Mouse (Mus musculus) cortical plate, adult 2 months (tissue): ENCODE results near the gene Lztr1. TPM values are rescaled to one million over a fixed set of nuclear protein-coding genes. Genes with fewer than 3 reads are reported as not detected.
"Not testable (repeated sequence)": the region's sequence is repeated elsewhere in the genome, so short reads cannot be mapped to it uniquely, and the experiment has no call there.

Experiments used
- H3K27ac ChIP-seq: fragments of 200-500 bp; 2 replicates; pipeline ENCODE4 v1.5.1; 2012; ENCODE audit warnings: low read length, control low read depth, inconsistent platforms; ENCODE audit not compliant: insufficient read depth
- H3K4me1 ChIP-seq: fragments of 200-500 bp; 2 replicates; pipeline ENCODE4 v1.6.1; 2011; ENCODE audit warnings: low read length; ENCODE audit not compliant: control insufficient read depth, insufficient read depth
- H3K4me3 ChIP-seq: fragments of 200-500 bp; 2 replicates; pipeline ENCODE4 v1.5.1; 2011; ENCODE audit warnings: mild to moderate bottlenecking, low read length, control low read depth; ENCODE audit not compliant: insufficient read depth
- CTCF ChIP-seq: fragments of 200-500 bp; IDR thresholded peaks from 2 replicates; pipeline ENCODE4 v1.5.1; 2011; ENCODE audit warnings: mild to moderate bottlenecking, control low read depth, low read length; ENCODE audit not compliant: insufficient read depth; ENCODE audit errors: extremely low read depth
- POLR2A ChIP-seq: fragments of 200-500 bp; IDR thresholded peaks from 2 replicates; pipeline ENCODE4 v1.6.1; 2011; ENCODE audit warnings: mild to moderate bottlenecking, low read length, control low read depth; ENCODE audit not compliant: insufficient read depth; ENCODE audit errors: extremely low read depth
- polyA plus RNA-seq: library from polyadenylated mRNA; depleted of rRNA; stranded (reverse); fragments of >200 nt; gene quantifications from 2 replicates; pipeline ENCODE4 v1.2.3, GENCODE M21; 2012

Lztr1 gene
- polyA plus RNA-seq, 1 experiment: 330 TPM

- Histone ChIP-seq H3K4me3 (no peak overlapping the region), H3K27ac (no peak overlapping the region)
- TF ChIP-seq CTCF (no peak), POLR2A (no peak)
Observed at GRCm38 (mm10) chr16:17499249-17499883, 9.1 kb upstream of the Lztr1 start.

GRCm38 (mm10) chr16:17502681-17503080, 5.8 kb upstream of the Lztr1 start:
- Histone ChIP-seq H3K4me3 (no peak overlapping the region), H3K4me1 (no peaks in the 10 kb centered on the region), H3K27ac (no peak overlapping the region)
- TF ChIP-seq POLR2A (no peak), CTCF (no peak)

More at GRCm38 (mm10) chr16:17499249-17499883, 9.1 kb upstream of the Lztr1 start:
- H3K4me1 ChIP-seq: peaks cover 8% of the 10 kb centered on the region

- Histone ChIP-seq H3K27ac (no peak overlapping the region), H3K4me1 (peaks cover 5% of the 10 kb centered on the region; the same call in 1 of the 2 replicates), H3K4me3 (no peak overlapping the region)
- no peak for TF ChIP-seq CTCF
- TF ChIP-seq POLR2A: no peak
Observed at GRCm38 (mm10) chr16:17507018-17507552, 1.4 kb upstream of the Lztr1 start.

GRCm38 (mm10) chr16:17508031-17508430, 457 bp upstream of the Lztr1 start:
- not testable (repeated sequence) for H3K4me1 ChIP-seq, H3K27ac ChIP-seq
- peak overlapping the region; percentile 64 for H3K4me3 ChIP-seq

DNA sequence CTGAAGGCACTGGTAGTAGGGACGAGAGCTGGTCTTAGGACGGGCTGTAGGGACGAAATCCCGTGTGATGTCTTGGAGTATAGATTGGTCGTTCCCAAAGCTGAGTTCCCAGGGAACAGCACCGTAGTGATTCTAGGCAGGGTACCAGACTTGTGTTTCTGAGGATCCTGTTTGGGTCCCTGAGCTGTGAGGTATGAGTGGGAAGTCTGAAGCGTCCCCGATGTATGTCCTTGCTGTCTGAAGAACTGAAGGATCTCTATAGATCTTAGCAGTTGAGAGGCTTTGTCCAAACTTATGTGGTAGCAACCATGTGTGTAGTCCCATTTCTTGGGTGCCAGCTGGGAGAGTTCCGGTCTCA, 731 bp downstream of the Lztr1 start:
- Histone ChIP-seq H3K27ac (0 out of 2 replicates have a peak overlapping the region, but pooled peaks have one; percentile 1), H3K4me3 (peak overlapping the region; percentile 64), H3K4me1 (peaks cover 5% of the 10 kb centered on the region; the same call in 1 of the 2 replicates)
- TF ChIP-seq CTCF (no peak), POLR2A (no peak)

DNA sequence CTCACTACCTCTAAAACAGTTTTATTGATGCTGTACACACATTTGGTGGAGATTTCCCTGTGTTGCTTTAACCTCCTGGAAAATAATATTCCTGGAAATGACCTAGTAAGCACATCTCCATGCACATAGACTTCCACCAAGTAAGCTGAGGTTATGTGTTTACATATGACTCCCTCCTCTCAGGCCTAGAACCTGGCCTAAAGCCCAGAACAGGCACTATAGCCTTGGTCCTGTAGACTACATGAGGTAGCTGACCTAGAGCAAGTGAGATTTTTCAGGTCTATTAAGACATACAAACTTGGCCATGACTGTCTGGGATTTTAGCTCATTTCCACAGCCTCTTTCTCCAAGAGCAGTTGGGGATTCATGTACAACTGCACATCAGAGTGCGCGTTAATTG, 1.7 kb downstream of the Lztr1 start:
- no peak for TF ChIP-seq CTCF
- no peak for TF ChIP-seq POLR2A
- H3K4me3 ChIP-seq: peak overlapping the region; percentile 64; the same call in 1 of the 2 replicates
- no peak overlapping the region for H3K27ac ChIP-seq
- peaks cover 5% of the 10 kb centered on the region; the same call in 1 of the 2 replicates for H3K4me1 ChIP-seq

DNA sequence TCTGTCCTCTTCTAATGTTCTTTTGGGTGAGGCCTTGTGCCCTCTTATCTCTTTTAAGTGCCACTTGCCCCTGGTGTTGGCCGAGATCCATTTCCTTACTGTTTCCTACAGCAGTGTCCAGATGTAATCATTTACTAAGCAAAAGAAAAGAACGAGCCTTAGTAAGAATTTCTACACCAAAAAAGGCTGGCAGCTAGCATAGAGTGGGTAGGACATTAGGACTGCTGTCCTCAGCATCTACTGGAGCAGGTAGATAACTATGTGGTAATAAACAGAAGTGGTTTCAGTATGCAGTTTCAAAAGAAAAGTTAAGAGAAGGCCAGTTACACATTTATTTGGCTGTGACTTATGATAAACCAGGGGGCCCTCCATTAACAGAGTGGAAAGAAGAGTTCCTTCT, 2.2 kb downstream of the Lztr1 start:
- Histone ChIP-seq H3K27ac (no peak overlapping the region), H3K4me1 (peaks cover 5% of the 10 kb centered on the region; the same call in 1 of the 2 replicates), H3K4me3 (no peak overlapping the region)
- TF ChIP-seq CTCF: no peak
- TF ChIP-seq POLR2A: no peak

- no peak for TF ChIP-seq CTCF
- TF ChIP-seq POLR2A: no peak
- Histone ChIP-seq H3K4me1 (peaks cover 5% of the 10 kb centered on the region; the same call in 1 of the 2 replicates), H3K4me3 (no peak overlapping the region), H3K27ac (no peak overlapping the region)
Observed at GRCm38 (mm10) chr16:17511431-17511830, 2.9 kb downstream of the Lztr1 start.

DNA sequence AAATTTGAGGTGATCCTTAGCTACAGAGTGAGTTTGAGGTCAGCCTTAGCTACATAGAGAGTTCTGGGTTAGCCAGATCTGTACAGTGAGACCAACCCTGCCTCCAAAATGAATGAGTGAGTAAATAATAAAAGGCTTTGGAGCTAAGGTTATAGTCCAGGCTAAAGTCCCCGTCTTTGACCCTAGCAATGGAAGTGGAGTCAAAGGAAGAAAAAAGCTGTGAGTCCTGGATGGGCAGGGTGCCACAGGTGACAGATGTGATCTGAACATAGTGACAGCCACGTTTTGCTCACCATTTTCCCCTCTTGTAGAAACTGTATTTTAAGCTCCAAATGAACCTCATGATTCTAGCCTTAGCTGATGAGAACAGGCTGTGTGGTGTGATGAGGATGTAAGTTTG, 10.4 kb downstream of the Lztr1 start:
- TF ChIP-seq POLR2A: no peak
- no peak for TF ChIP-seq CTCF
- Histone ChIP-seq H3K4me3 (no peak overlapping the region), H3K4me1 (no peaks in the 10 kb centered on the region), H3K27ac (no peak overlapping the region)

- TF ChIP-seq POLR2A (no peak), CTCF (no peak)
- Histone ChIP-seq H3K27ac (no peak overlapping the region), H3K4me1 (no peaks in the 10 kb centered on the region), H3K4me3 (no peak overlapping the region)
Observed at GRCm38 (mm10) chr16:17524156-17524555, 15.7 kb downstream of the Lztr1 start.
